Mouse (Mus musculus) lung, embryonic 15.5 days (tissue): ENCODE results near the gene Nid1. TPM values are rescaled to one million over a fixed set of nuclear protein-coding genes. Genes with fewer than 3 reads are reported as not detected.
A peak's percentile ranks its signal among the peaks of the same experiment; 100 is the strongest.
"Not testable (repeated sequence)": the region's sequence is repeated elsewhere in the genome, so short reads cannot be mapped to it uniquely, and the experiment has no call there.

Experiments used
- ATAC-seq: fragments of 200-750 bp; cut with Nextera tagmentation; 2 replicates; pipeline ENCODE4 v1.8.0; 2017; ENCODE audit warnings: moderate number of reproducible peaks, borderline replicate concordance; ENCODE audit not compliant: low FRiP score, low TSS enrichment; ENCODE audit errors: extremely low read depth
- H3K27ac ChIP-seq: fragments of 300-500 bp; sonication (generic); 2 replicates; pipeline ENCODE4 v1.5.1; 2015; ENCODE audit warnings: moderate library complexity, mild to moderate bottlenecking, inconsistent platforms
- H3K27me3 ChIP-seq: fragments of 300-500 bp; sonication (generic); 2 replicates; pipeline ENCODE4 v1.6.1; 2015; ENCODE audit warnings: inconsistent platforms
- H3K36me3 ChIP-seq: fragments of 300-500 bp; sonication (generic); 2 replicates; pipeline ENCODE4 v1.6.1; 2015; ENCODE audit warnings: inconsistent platforms
- H3K4me1 ChIP-seq: fragments of 300-500 bp; sonication (generic); 2 replicates; pipeline ENCODE4 v1.6.1; 2015; ENCODE audit warnings: inconsistent platforms
- H3K4me2 ChIP-seq: fragments of 300-500 bp; sonication (generic); 2 replicates; pipeline ENCODE4 v1.6.1; 2015; ENCODE audit warnings: inconsistent platforms, mild to moderate bottlenecking, moderate library complexity
- H3K4me3 ChIP-seq: fragments of 300-500 bp; sonication (generic); 2 replicates; pipeline ENCODE4 v1.5.1; 2015; ENCODE audit warnings: mild to moderate bottlenecking, inconsistent platforms
- H3K9ac ChIP-seq: fragments of 300-500 bp; sonication (generic); 2 replicates; pipeline ENCODE4 v1.6.1; 2015; ENCODE audit warnings: inconsistent platforms
- H3K9me3 ChIP-seq: fragments of 300-500 bp; sonication (generic); 2 replicates; pipeline ENCODE4 v1.6.1; 2016; ENCODE audit warnings: inconsistent platforms
- WGBS: fragments of 180-500 bp; shearing (Covaris S2); methylation state at CpG from one replicate; pipeline ENCODE4 v1.1.7; 2015; 5-methylcytosine and 5-hydroxymethylcytosine counted together
- polyA plus RNA-seq: library from polyadenylated mRNA; unstranded; fragments of >200 nt; fragmentation: Nextera tagmentation; extraction: Ambion mirVana; gene quantifications from 2 replicates; pipeline ENCODE4 v1.2.1, GENCODE M21; 2015

Gene Nid1
- polyA plus RNA-seq, 1 experiment from 2014 or later: 135 TPM

DNA sequence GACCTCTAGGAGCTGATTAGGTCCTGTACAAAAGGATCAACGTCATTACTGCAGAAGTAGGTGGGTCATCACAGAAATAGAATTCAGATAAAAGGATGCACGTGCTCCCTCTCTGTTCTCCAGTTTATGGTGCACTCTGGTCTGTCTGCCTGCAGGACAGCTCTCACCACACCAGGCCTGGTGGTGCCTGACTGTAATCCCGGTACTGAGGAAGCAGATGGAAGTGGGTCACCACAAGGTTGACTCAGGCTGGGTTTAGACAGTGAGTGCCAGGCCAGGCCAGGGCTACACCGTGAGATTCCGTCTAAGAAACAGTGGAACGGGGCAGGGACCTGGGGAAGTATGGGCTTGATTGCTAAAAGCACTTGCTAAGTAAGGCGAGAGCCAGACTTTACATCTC lies 94.6 kb downstream of the Nid1 start:
- Histone ChIP-seq H3K27me3 (no peaks in the 10 kb centered on the region), H3K9me3 (no peaks in the 10 kb centered on the region), H3K9ac (no peak overlapping the region), H3K36me3 (no peaks in the 10 kb centered on the region), H3K4me1 (no peaks in the 10 kb centered on the region), H3K4me2 (no peak overlapping the region), H3K27ac (no peak overlapping the region), H3K4me3 (no peak overlapping the region)
- ATAC-seq: no peak
- 76% methylated on average over 7 of the region's 7 CpGs for WGBS

DNA sequence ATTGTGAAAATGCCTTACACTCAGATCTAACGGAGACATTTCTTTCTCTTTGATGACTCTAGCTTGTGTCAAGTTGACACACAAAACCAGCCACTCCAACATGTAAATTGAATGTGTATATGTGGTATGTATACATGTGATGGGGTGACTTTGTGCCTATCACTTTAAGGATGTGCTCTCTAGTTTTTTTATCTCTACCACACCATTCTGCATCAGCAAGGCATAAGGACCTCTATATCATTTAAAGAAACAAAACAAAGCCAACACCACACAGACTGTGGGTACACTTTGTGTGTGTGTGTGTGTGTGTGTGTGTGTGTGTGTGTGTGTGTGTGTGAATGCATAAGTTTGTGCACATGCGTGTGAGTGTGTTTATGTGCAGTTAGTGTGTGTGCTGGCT lies 99.2 kb downstream of the Nid1 start:
- Histone ChIP-seq H3K4me1 (peaks cover 10% of the 10 kb centered on the region), H3K9ac (no peak overlapping the region), H3K4me2 (no peak overlapping the region), H3K36me3 (no peaks in the 10 kb centered on the region), H3K4me3 (no peak overlapping the region), H3K27ac (no peak overlapping the region), H3K9me3 (no peaks in the 10 kb centered on the region), H3K27me3 (no peaks in the 10 kb centered on the region)
- ATAC-seq: no peak
- WGBS: 70% methylated on average over 2 of the region's 2 CpGs

DNA sequence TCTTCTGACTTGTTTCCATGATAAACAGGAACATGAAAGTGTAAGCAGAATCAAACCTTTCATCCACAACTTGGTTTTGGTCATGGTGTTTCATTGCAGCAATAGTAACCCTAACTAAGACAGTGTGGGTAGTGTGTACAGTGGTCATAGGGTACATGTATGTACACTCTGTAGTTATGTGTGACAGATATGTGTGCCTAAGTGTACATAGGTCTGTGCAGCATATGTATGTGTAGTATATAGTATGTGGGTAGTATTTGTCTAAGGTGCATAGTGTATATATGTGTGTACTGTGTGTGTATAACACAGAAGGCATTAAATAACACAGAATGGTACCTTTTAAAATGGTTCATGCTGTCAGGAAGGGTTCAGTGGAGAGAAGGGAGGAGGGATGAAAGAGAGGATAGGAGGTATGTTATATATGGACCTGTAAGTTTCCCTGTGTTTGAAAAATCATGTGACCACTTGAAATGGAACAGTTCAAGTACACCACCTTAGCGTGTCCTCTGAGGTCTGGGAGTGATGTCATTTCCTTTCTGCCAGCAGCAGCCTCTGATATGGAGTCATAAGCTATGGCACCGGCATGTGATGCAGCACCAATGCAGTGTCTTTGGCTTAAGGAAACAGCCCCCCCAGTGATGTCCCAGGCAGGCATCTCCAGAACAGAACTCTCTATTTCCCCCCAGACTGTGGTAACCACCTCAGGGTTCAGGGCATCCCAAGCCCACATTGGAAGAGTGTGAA lies 100.1 kb downstream of the Nid1 start:
- Histone ChIP-seq H3K4me2 (no peak overlapping the region), H3K9me3 (no peaks in the 10 kb centered on the region), H3K27me3 (no peaks in the 10 kb centered on the region), H3K4me3 (no peak overlapping the region), H3K4me1 (peaks cover 10% of the 10 kb centered on the region), H3K36me3 (no peaks in the 10 kb centered on the region), H3K27ac (no peak overlapping the region), H3K9ac (no peak overlapping the region)
- ATAC-seq: no peak
- WGBS: 41% methylated on average over 2 of the region's 2 CpGs

DNA sequence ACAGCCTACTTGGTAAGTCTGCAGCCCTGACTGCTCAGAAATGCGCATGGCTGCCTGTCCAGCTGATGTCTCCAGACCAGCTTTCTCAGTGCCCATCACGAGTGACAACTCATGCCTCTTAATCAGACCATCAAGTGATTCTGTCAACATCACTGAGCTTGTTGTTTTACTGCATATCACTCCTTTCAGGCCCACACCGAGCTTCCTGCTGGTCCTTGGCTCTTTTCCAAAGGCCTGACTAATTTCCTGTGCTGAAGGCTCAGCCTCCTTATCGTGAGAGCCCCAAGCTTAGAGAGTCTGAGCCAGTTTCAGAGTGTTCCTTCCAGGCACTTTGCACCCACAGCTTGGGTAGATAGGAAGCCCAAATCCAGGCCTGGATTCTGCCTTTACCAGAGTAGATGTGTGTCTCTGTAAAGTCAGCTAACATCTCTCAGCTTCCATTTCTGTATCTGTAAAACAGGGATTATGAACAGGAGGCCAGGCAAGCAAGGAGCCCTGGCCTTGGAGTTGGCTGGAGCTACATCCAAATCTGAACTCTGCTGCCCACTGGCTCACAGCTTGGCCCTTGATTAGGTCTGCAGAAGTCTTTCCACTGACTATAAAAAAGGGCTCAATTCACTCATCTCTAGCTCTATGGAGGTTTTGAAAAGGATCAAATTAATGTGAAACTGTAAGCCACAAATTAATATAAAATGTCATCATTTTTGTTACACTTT lies 101.4 kb downstream of the Nid1 start:
- 18% methylated on average over 4 of the region's 4 CpGs for WGBS
- Histone ChIP-seq H3K27me3 (no peaks in the 10 kb centered on the region), H3K9ac (no peak overlapping the region), H3K4me2 (no peak overlapping the region), H3K9me3 (no peaks in the 10 kb centered on the region), H3K4me3 (no peak overlapping the region), H3K27ac (peak overlapping the region; percentile 62), H3K4me1 (peaks cover 10% of the 10 kb centered on the region), H3K36me3 (no peaks in the 10 kb centered on the region)
- ATAC-seq: peak; percentile 86; the same call in 1 of the 2 replicates

DNA sequence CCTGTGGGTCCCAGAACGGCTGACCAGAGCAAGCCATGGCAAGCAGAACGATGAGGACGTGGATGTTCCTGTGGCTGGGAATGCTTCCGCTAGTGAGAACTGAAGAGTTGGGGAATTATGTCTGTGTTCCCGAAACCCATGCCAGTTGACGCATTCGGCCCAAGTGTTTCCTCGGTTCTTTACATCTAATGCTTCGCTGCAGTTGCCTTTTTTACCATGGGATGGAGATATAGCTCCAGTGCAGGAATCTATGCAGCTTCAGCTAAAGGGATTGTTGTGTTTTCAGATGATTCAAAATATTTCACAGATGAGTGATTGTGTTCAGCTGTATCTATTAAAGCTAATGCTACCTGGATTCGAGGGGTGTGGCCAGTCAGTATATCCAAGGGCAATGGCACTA lies 105.7 kb downstream of the Nid1 start:
- H3K27me3 ChIP-seq, H3K4me1 ChIP-seq, H3K4me2 ChIP-seq, H3K9ac ChIP-seq, ATAC-seq, H3K36me3 ChIP-seq, H3K27ac ChIP-seq, H3K9me3 ChIP-seq, H3K4me3 ChIP-seq: not testable (repeated sequence)
- WGBS: 91% methylated on average over 10 of the region's 10 CpGs

DNA sequence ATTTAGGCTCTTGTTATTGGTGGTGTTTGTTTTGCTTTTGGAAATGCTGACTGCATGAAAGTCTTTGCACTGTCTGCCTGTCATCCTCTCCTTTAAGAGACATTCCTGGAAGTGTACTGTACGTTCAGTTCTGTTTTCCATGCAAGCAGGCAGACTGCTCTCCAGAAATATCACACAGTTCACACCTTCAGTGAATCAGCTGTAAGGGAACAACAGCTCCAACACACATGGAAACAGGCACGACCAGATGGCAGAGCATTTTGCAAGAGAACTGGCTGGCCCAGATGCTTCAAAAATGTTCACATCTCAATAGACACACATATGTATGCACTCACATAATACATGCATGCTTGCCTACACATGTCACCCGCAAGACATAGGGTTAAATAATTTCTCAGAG lies 109.4 kb downstream of the Nid1 start:
- Histone ChIP-seq H3K9ac (no peak overlapping the region), H3K27ac (no peak overlapping the region), H3K4me3 (no peak overlapping the region), H3K36me3 (no peaks in the 10 kb centered on the region), H3K27me3 (no peaks in the 10 kb centered on the region), H3K4me1 (peaks cover 8% of the 10 kb centered on the region), H3K9me3 (no peaks in the 10 kb centered on the region), H3K4me2 (no peak overlapping the region)
- no peak for ATAC-seq
- 53% methylated on average over 3 of the region's 3 CpGs for WGBS

DNA sequence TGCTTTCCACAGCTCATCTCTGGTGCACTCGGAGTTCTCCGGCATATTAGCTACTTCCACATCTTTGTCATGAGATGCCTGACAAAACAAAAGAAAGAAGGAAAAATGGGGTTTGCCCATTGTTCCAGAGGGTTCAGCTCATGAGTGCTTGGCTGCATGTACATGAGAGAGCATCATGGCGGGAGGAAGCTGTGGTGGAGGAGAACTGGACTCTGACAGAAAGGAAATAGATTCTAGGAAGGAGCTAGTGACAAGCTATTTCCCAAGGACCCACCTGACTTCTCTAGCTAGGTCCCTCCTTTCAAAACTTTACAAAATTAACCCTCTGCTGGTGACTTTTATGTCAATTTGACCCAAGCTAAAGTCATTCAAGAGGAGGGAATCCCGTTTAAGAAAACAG lies 110.5 kb downstream of the Nid1 start:
- H3K4me3 ChIP-seq: no peak overlapping the region
- H3K4me1 ChIP-seq: peaks cover 8% of the 10 kb centered on the region
- H3K4me2 ChIP-seq: no peak overlapping the region
- no peak overlapping the region for H3K27ac ChIP-seq
- 87% methylated on average over 4 of the region's 4 CpGs for WGBS
- no peak overlapping the region for H3K9ac ChIP-seq
- ATAC-seq: no peak
- no peaks in the 10 kb centered on the region for H3K9me3 ChIP-seq
- no peaks in the 10 kb centered on the region for H3K36me3 ChIP-seq
- H3K27me3 ChIP-seq: no peaks in the 10 kb centered on the region

DNA sequence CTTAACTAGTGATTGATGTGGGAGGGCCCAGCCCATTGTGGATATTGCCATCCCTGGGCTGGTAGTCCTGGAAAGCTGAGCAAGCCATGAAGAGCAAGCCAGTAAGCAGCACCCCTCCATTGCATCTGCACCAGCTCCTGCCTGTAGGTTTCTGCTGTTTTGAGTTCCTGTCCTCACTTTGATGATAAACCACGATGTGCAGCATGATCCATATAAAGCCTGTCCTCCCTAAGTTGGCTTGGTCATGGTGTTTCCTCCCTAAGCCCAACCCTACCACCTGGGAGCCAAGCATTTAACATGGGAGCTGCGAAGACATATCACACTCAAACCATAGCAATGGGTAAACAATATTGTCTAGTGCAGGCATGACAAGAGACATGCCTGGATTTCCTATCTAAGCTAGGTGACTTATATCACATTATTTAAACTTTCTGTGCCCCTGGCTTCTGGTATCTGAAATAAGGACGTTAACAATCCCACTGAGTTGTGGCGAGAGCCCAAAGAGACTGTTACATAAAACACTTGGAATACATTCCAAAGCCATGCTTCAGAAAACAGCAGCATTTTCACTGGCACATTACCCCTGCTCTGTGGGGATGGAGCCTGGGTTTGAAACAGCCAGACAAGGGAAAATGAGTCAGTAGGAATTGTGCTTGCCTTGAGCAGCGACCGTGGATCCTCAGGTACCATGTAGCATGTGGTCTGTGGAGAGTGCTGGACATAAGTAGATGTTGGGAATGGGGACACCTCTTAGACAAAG lies 111.3 kb downstream of the Nid1 start:
- no peak overlapping the region for H3K4me2 ChIP-seq
- ATAC-seq: no peak

DNA sequence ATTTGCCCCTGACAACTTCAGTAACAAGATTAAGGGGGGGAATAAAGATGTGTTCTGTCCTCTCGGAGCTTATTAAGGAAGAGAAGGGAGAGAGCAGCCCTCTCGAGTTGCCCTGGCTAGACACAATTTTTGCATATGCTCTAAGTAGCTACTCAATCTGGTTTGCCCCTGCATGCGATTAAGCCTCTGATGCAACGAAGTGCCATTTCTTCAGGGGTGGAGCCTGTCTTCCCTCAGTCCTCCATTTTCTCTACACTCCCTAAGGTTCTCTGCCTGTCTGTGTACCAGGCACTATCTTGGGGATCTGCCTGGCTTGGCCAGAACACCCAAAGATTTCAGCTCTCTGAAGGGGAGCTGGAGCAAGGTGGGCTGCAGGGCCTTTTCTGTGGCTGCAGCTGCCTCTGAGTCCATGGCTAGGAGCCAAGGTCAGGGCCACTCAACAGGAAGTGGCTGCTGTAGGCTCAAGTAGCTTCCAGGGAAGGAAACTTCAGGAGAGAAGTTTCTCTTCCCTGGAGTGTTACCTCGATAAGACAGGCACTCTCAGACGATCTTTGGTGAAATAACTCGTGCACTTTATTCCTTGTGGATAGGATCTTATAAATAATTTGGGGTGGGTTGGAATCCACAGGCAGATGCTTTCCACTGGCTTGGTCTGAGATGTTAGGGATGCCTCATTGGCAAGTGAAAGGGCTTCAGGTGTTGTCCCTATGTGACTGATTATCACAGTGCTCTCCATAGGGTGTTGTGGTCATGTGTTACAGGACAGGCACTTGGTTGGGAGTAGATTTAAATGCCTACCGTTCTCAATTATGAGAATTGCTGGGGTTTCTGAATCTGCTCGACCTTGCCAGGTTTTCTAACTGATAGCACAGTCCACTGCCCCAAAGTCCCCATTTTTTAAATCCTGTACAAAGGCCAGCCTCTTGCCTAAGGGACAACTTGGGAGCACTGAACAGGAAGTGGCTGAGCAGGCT lies 112.6 kb downstream of the Nid1 start:
- Histone ChIP-seq H3K4me1 (peaks cover 8% of the 10 kb centered on the region), H3K36me3 (no peaks in the 10 kb centered on the region), H3K9ac (no peak overlapping the region), H3K27me3 (no peaks in the 10 kb centered on the region), H3K9me3 (no peaks in the 10 kb centered on the region), H3K4me2 (no peak overlapping the region), H3K4me3 (no peak overlapping the region), H3K27ac (no peak overlapping the region)
- ATAC-seq: peak; percentile 29; the same call in 1 of the 2 replicates
- WGBS: 50% methylated on average over 9 of the region's 9 CpGs

More for the DNA sequence above, 111.3 kb downstream of the Nid1 start:
- Histone ChIP-seq H3K4me1 (peaks cover 8% of the 10 kb centered on the region), H3K27ac (no peak overlapping the region), H3K4me3 (no peak overlapping the region), H3K36me3 (no peaks in the 10 kb centered on the region), H3K9ac (no peak overlapping the region), H3K27me3 (no peaks in the 10 kb centered on the region), H3K9me3 (no peaks in the 10 kb centered on the region)
- WGBS: 73% methylated on average over 6 of the region's 6 CpGs

DNA sequence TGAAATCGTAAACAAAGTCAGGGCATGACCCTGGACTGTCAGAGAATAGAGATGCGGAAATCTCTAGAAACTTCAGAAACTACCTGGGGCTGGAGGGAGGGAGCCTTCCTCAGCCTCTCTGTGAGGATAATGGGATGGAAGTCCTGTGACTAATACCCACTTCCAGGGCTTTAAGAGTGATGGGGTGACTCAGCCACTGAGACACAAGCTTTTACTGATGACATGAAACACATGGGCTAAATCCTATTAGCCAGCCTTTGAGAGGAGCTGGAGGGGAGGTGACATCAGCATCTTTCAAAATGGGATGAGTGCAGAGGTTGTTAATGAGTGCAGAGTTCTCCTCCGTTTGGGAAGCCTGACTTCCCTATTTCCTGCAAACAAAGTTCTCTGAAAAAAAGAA lies 114.7 kb downstream of the Nid1 start:
- Histone ChIP-seq H3K9me3 (no peaks in the 10 kb centered on the region), H3K4me1 (peaks cover 8% of the 10 kb centered on the region), H3K4me3 (no peak overlapping the region), H3K4me2 (no peak overlapping the region), H3K9ac (no peak overlapping the region), H3K27me3 (no peaks in the 10 kb centered on the region), H3K27ac (no peak overlapping the region), H3K36me3 (no peaks in the 10 kb centered on the region)
- 0 out of 2 replicates have a peak, but pooled peaks have one; percentile 28 for ATAC-seq
- 38% methylated on average over 3 of the region's 3 CpGs for WGBS

DNA sequence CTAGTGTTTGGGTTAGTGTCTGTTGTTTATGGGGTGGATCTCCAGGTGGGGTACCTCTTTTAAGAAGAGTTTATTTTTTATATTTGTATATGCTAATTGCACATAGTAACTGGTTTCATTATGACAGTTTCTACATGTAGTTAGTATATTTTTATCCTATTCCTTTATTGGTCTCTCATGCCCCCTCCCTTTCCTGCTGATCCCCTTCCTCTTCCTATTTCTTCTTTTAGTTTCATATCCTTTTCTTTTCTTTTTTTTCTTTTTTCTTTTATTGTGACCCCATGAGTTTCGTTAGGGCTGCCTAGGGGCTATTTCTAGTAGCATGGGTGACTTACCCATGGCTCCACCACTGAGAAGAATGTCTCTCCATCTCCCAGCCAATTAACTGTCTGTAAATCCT lies 116.3 kb downstream of the Nid1 start:
- no peak overlapping the region for H3K9ac ChIP-seq
- H3K4me3 ChIP-seq: no peak overlapping the region
- no peaks in the 10 kb centered on the region for H3K9me3 ChIP-seq
- H3K27ac ChIP-seq: no peak overlapping the region
- no peaks in the 10 kb centered on the region for H3K36me3 ChIP-seq
- H3K4me1 ChIP-seq: peaks cover 8% of the 10 kb centered on the region
- ATAC-seq: no peak
- no peak overlapping the region for H3K4me2 ChIP-seq
- WGBS: 55% methylated on average over 1 of the region's 1 CpGs
- no peaks in the 10 kb centered on the region for H3K27me3 ChIP-seq
